Comparison of ENCODE assay signal across 8 mouse cellular contexts in genomic region chr9:27790725-27791638, GRCm38 (mm10). TPM values are rescaled to one million over a fixed set of nuclear protein-coding genes. Genes with fewer than 3 reads are reported as not detected.
DNase-seq lines count a peak whose midpoint lies in the region; ATAC-seq and TF ChIP-seq lines count a peak whose summit lies in the region.

Gene Opcml, plus strand, starts transcription at chr9:27790775.

- no peak for ATAC-seq in heart, embryonic 11.5 days (replicated peaks; ENCODE audit: insufficient number of reproducible peaks, low FRiP score, low TSS enrichment)
- peak; percentile 92 for ATAC-seq in neural tube, embryonic 14.5 days (ENCODE audit: low read depth)
- ATAC-seq in megakaryocyte progenitor cell, adult 5-6 weeks (replicated peaks; ENCODE audit: poor library complexity): no peak

- H3K27ac ChIP-seq in heart, embryonic 11.5 days (ENCODE audit: low read depth, low read length): no peak within 1 kb of the TSS
- no peak within 1 kb of the TSS for H3K27ac ChIP-seq in cerebellum, adult 2 months (ENCODE audit: insufficient read depth, low read length)
- H3K27ac ChIP-seq in neural tube, embryonic 14.5 days (ENCODE audit: low read depth, low read length): peak within 1 kb of the TSS; percentile 65

- WGBS in heart, embryonic 11.5 days (ENCODE audit: insufficient replicate concordance): under 1% methylated on average over 28 of the region's 28 CpGs
- under 1% methylated on average over 28 of the region's 28 CpGs for WGBS in cerebellum, adult 2 months
- WGBS in neural tube, embryonic 14.5 days: 3% methylated on average over 28 of the region's 28 CpGs

- no peak for TF ChIP-seq POLR2A in cerebellum, adult 2 months (IDR thresholded peaks at IDR 0.05; ENCODE audit: borderline replicate concordance, insufficient read depth, low read length)

- H3K9ac ChIP-seq in heart, embryonic 11.5 days (ENCODE audit: low read depth, low read length): peak within 1 kb of the TSS; percentile 22; the same call in 1 of the 2 replicates
- peak within 1 kb of the TSS; percentile 58 for H3K9ac ChIP-seq in neural tube, embryonic 14.5 days (replicated peaks; ENCODE audit: low read depth, low read length)

- peak within 1 kb of the TSS; percentile 39 for H3K4me3 ChIP-seq in heart, embryonic 11.5 days (ENCODE audit: low read depth, low read length)
- peak within 1 kb of the TSS; percentile 52 for H3K4me3 ChIP-seq in cerebellum, adult 2 months (replicated peaks; ENCODE audit: insufficient read depth, low read depth, low read length)
- H3K4me3 ChIP-seq in neural tube, embryonic 14.5 days (ENCODE audit: low read depth, low read length): peak within 1 kb of the TSS; percentile 35

- TF ChIP-seq CTCF in cerebellum, adult 2 months (IDR thresholded peaks at IDR 0.05; ENCODE audit: borderline replicate concordance, insufficient read depth, low read depth, low read length): no peak

- DNase-seq in heart, postnatal 14 days: no peak
- DNase-seq in cerebellum, adult 2 months: peak; percentile 12 to 26
- DNase-seq in forelimb bud, embryonic 11.5 days (ENCODE audit: low read depth, low spot score): peak; percentile 20
- peak; percentile 50 to 71 for DNase-seq in left cerebral cortex, adult 8-10 months (ENCODE audit: low spot score in 2 of 2)
- no peak for DNase-seq in adrenal gland, adult 18-20 months (ENCODE audit: low spot score in 2 of 2)

- no peaks in the 10 kb centered on the region for H3K36me3 ChIP-seq in heart, embryonic 11.5 days (ENCODE audit: control insufficient read depth, insufficient read depth, low read length)
- no peaks in the 10 kb centered on the region for H3K36me3 ChIP-seq in neural tube, embryonic 14.5 days (ENCODE audit: control insufficient read depth, insufficient read depth, low read length)

- H3K9me3 ChIP-seq in heart, embryonic 11.5 days (replicated peaks; ENCODE audit: control insufficient read depth, low read length): no peaks in the 10 kb centered on the region
- no peaks in the 10 kb centered on the region for H3K9me3 ChIP-seq in neural tube, embryonic 14.5 days (ENCODE audit: control insufficient read depth, low read length)

- H3K4me1 ChIP-seq in heart, embryonic 11.5 days (ENCODE audit: control insufficient read depth, insufficient read depth, low read length): no peaks in the 10 kb centered on the region; the same call in 1 of the 2 replicates
- peaks cover 3% of the 10 kb centered on the region; the same call in 1 of the 2 replicates for H3K4me1 ChIP-seq in cerebellum, adult 2 months (ENCODE audit: control insufficient read depth, insufficient read depth, low read length)
- H3K4me1 ChIP-seq in neural tube, embryonic 14.5 days (ENCODE audit: control insufficient read depth, insufficient read depth, low read length): no peaks in the 10 kb centered on the region

- H3K4me2 ChIP-seq in heart, embryonic 11.5 days: peak within 1 kb of the TSS; percentile 66
- peak within 1 kb of the TSS; percentile 68 for H3K4me2 ChIP-seq in neural tube, embryonic 14.5 days (ENCODE audit: low read depth, low read length)

- peaks cover 27% of the 10 kb centered on the region for H3K27me3 ChIP-seq in heart, embryonic 11.5 days (ENCODE audit: control insufficient read depth, insufficient read depth, low read length)
- no peaks in the 10 kb centered on the region for H3K27me3 ChIP-seq in cerebellum, adult 2 months (ENCODE audit: control insufficient read depth, insufficient read depth, low read length)
- 0 out of 2 replicates have a peak, but pooled peaks cover 4% of the 10 kb centered on the region for H3K27me3 ChIP-seq in neural tube, embryonic 14.5 days (ENCODE audit: control insufficient read depth, insufficient read depth, low read length)

- intact Hi-C loops in heart, postnatal 14 days (cut with DNase I): no loop called here

RNA-seq across cellular contexts. Expression of gene Opcml, which starts in this region (rescaled TPM):
- 1.6 and 1.9 TPM in 2 replicates for polyA plus RNA-seq in heart, embryonic 11.5 days (2014; fragmentation: Nextera tagmentation; extraction: Ambion mirVana)
- total RNA-seq in heart, postnatal 14 days (2021): 1 to 10 TPM; 1.0 to 1.1 TPM
- 43.6 and 44.7 TPM in 2 replicates for polyA plus RNA-seq in cerebellum, adult 2 months (2012; rRNA removed)
- total RNA-seq in left cerebral cortex, adult 8-10 months (2022): 100 to 1,000 TPM; 202 to 222 (median 210) TPM
- polyA plus RNA-seq in neural tube, embryonic 14.5 days (2014; fragmentation: Nextera tagmentation; extraction: Ambion mirVana): 33.8 and 49.3 TPM in 2 replicates
- not detected in 2 replicates for total RNA-seq in megakaryocyte progenitor cell, adult 5-6 weeks (2015)
- total RNA-seq in megakaryocyte progenitor cell, adult 5-6 weeks (2017): not detected in 2 replicates
- 1 to 10 TPM in 1 of 2 experiments, under 1 TPM in 1; 0.89 to 2.6 TPM for total RNA-seq in adrenal gland, adult 18-20 months (2021)

Comparison
In these comparisons a context has a peak if more than half of its experiments do, and no peak if none do; other contexts are left out.
1. RNA of gene Opcml (total RNA-seq): 202 to 222 TPM in left cerebral cortex, adult 8-10 months; 0.89 to 2.6 TPM in adrenal gland, adult 18-20 months, 1.0 to 1.1 TPM in heart, postnatal 14 days and not detected in megakaryocyte progenitor cell, adult 5-6 weeks; every median in the first group is over 10 times any median in the second.
2. RNA of gene Opcml (polyA plus RNA-seq): 33.8 to 49.3 TPM in neural tube, embryonic 14.5 days and 43.6 to 44.7 TPM in cerebellum, adult 2 months; 1.6 to 1.9 TPM in heart, embryonic 11.5 days; every median in the first group is over 10 times any median in the second.
3. DNase-seq: peak in cerebellum, adult 2 months (2 of 2), forelimb bud, embryonic 11.5 days (single experiment) and left cerebral cortex, adult 8-10 months (2 of 2); none in heart, postnatal 14 days (0 of 2) and adrenal gland, adult 18-20 months (0 of 2).
4. Peak in every context shown above with its lines, with median percentiles within 50 percentile points of each other: H3K4me3 ChIP-seq.